Mouse (Mus musculus) spleen, postnatal 14 days (tissue): ENCODE data around the gene BC025446.
"Not testable (repeated sequence)": the region's sequence is repeated elsewhere in the genome, so short reads cannot be mapped to it uniquely, and the experiment has no call there.

Experiments
- DNase-seq, 2 experiments: peaks; one replicate each; pipeline ENCODE4 v3.0.0; 2021 to 2022; ENCODE audit warnings: low spot score in 2 of 2

Gene BC025446

DNA sequence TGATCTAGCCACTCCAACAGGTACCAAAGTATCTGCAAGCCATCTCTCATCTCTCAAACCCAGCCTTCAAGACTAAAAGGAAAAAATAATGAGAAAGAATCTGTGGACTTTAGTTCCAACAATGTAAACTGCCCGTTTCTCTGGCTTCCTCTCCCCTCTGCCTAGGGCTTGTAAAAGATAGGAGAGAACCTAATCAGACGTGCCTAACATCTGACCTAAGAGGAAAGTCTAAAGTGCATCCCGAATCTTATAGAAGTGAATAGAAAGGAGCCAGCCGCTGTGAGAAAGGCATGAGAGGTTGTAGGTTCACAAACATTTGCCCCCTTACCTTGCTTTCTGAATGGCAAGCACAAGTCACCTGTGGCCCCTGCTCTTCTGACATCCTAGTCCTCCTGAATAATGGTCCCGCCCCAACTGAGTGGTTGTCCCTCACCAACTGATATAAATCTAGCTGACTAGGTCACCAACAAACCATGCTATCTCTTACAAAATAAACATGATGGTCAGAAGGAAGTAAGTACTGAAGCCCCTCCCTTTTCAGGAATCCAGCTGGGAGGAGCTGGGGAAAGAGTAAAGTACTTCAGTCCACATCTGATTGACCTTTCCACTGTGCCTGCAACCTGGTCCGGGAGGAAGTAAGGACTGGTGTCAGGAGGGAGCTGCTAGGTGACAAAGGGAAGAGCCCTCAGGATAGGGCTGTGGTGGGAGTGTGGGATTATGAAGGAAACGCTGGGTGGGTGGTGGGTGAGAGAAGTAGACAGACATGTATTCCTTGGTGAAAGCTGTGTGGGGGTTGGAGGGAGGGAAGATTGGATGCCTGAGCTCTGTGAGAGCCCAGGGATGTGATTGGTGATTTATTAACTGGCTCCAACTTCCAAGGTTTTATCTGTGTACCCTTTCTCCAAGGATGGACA lies at the start of gene BC025446:
BC025446 (plus strand) TSS at position 599 of the 914 bp plus-strand sequence.
- DNase-seq, result no peak

DNA sequence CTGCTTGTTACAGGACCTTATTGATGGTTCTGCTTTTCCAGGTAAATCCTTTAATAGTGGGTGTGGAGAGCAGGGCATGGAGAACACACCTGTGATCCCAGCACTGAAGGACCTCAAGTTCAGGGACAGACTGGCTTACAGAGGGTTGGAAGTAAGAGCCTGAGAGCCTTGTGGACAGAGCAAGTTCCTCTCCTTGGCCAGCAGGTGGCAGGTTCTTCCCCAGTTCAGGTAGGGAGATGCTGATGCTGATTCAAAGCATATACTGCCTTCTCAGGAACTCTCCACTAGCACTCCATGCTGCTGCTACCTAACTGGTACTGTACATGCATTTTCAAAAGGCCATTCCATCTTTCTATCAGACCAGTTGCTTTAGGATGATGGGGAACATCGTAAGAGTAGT lies 40.7 kb upstream of the BC025446 start:
- DNase-seq, result peak in 1 of 2 experiments; percentile 7

DNA sequence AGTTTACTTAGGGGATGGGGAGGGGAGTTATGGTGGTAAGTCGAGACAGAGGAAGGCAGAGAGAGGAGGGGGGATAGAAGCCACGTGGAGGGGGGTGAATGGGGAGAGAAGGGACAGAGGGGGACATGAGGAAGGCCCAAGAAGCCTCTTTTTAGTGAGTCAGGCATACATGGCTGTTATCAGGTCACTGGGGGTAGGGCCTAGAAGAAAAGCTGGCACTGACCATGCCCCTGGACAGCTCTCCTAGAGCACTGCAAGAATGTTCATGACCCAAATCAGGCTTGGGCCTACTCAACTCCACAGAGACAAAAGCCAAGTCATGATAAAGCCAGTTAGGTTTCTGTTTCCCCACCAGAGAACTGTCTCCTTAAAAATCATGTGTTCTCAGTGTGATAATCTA lies 29.9 kb upstream of the BC025446 start:
- no peak for DNase-seq

DNA sequence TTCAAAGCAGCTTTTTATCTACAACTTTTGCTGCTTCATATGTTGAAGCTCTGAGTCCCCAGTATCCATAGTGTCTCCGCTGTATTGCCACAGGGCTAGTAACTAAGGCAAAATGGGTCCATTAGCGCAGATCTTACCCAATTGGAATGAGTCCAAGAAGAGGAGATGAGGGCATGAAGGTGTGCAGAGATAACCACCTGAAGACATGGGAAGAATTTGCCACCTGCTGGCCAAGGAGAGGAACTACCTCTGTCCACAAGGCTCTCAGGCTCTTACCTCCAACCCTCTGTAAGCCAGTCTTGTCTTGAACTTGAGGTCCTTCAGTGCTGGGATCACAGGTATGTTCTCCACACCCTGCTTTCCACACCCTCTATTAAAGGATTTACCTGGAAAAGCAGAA lies 27.1 kb upstream of the BC025446 start:
- peak in 1 of 2 experiments; percentile 7 for DNase-seq

DNA sequence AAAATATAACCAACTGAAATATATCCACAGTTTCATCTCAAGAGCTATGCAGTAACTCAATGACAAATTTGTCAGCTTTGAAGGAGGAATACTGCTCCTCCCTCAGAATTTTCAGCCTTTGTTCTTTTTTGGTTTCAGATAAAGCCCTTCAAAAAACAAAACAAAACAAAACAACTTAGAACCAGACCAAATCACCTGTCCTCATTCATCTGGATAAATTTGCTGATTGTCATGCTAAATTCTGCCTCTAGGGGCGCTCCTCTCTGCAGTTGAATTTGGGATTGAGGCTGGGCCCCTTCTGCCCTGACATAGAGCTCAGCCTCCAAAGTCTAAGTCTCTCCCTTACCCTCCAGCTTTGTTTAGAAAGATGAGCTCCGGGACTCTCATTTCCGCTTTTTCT lies 25.6 kb upstream of the BC025446 start:
- not testable (repeated sequence) for DNase-seq

DNA sequence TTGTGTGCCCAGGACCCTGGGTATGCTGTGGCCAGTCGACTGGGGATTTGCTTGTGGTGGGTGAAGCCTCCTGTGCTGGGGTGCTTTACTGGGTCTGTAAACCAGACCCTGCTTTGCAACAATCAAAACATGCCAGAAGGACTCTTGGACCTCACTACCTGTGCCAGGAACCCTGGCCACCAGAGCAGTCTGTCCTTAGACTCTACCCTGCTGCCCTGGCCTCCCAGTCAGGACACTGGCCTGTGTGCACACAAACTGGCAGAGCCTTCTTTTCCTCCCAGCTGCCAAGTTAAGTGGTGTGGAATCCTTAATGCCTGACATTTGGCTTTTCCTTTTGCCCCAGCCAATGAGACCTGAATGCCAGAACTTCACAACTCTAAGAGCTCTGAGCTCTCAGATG lies 655 bp downstream of the BC025446 start:
- no peak for DNase-seq

DNA sequence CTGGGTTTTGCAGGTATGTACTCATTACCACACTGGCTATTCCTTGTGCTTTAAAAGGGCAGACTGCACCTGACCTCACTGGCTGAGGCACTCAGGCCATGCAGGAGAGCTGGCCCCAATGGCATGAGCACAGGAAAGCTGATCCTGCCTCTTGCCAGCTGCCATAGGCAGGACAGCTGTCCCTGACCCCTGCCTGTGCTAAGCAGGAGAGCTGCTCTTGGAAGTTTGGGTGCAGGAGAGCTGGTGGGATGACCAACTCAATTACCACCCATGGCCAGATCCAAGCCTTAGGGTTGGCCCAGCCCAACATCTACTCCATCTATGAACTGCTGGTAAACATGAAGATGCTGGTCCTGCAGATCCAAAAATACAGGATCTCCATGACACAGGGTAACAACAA lies 5.8 kb downstream of the BC025446 start:
- no peak for DNase-seq

DNA sequence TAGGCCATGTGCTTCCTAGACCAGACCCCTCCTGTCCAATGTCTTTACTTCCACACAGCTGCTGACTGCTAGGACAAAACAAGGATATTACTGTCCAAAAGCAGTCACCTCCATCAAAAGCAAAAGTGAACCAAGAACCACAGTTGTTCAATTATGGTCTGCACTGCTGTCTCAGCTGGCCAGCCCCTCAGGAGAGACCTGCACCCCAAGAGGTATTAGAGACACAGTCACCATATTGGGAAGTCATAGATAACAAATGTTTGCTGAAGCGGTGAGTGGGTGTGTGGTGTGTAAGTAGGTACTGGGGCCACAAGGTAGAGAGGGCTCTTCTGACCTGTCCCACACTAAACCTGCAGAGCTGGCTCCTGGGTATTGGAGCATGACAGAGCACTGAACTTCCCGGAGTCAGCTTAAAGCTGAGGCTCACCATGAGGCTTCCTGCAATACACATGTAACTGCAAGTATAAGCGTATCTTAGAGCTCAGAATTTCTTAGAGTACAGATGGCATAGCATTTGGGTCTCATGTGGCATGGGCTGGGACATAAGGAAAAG lies 21.6 kb downstream of the BC025446 start:
- no peak for DNase-seq

DNA sequence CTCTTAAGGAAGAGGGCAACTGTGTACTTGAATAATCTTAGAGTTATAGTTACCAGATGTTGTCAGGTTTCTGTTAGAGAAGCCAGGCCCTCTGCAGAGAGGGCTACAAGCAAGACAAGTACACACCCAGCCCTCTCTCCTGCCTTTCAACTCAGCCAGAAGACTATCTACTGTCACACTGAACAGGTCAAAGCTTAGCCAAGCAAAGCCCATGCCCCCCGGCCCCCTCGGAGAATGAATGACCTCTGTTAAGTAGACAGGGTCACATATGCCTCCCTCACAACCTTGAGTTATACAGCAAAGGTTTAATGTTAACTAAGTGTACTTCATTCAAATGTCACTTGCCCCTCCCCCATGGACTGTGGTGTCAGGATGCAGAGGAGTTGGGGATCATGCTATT lies 24.4 kb downstream of the BC025446 start:
- DNase-seq, result no peak

DNA sequence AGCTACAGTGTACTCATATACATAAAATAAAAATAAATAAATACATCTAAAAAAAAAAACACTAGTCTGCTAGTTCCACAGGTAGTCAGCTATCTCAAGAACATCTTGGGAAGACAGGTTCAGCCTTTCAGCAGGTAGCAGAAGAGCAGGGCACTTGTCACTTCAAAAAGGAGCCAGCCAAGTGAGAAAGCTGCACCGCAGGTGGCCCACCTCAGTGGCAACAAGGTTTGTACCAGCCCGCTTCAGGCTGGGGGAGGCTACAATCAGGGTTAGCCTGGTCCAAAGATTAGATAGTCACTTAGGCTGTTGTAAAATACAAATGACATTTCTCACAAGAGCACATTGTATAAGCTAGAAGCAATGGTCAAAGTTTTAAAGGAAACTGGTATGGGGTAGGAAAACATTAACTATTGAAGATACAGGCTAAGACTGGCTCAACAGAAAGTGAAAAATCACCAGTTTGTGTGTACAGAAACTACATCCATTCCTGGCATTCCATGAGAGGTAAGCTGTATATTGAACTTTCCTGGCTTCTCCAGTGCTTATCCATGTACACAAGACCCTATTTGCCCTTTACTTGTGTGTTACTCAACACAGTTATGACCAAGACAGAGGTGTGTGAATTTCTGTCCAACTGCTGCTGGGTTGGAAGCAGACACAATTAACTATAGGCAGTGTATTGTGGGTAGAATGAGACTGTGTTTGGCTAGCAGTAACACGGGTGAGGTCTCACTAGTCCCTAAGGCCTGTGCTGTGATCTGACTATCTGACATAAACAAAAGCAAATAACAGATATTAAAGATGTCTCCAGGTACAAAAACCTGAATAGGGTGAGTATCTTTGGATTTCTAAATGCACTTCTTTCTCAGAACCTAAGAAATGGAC lies 26.8 kb downstream of the BC025446 start:
- no peak for DNase-seq

DNA sequence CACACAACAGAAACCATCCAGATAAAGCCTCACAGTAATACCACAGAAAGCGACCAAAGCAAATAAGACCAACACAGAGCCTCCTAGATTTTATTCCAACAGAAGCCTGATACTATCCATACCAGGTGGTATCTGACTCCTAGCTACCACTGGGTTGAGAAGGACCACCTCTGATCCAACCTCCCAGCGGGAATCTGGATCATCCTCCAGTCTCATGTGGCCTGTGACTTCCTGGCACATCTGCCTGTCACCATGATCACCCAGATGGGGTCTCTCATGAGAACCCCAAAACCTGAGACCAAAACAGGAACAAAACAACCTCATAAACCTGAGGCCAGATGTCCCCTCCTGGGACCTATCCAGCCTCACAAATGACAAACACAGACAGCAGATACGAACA lies 38.5 kb downstream of the BC025446 start:
- no peak for DNase-seq

DNA sequence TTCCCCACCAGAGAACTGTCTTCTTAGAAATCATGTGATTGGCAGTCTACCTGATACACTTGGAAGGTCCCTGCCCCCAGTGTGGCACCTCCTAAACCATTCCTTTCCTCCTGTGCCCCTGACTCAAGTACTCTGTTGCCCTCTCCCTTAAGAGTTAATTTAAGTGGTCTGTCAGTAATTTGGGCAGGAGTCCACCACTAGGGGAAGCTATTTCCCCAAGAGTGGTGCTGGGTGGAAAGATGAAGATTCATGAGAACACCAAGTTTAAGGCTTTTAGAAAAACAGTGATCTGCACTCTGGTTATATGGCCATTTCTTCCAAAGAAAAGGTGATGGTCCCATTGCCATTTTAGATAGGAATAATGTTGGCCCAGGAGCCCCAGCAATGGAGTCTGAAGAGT lies 49.7 kb downstream of the BC025446 start:
- no peak for DNase-seq

DNA sequence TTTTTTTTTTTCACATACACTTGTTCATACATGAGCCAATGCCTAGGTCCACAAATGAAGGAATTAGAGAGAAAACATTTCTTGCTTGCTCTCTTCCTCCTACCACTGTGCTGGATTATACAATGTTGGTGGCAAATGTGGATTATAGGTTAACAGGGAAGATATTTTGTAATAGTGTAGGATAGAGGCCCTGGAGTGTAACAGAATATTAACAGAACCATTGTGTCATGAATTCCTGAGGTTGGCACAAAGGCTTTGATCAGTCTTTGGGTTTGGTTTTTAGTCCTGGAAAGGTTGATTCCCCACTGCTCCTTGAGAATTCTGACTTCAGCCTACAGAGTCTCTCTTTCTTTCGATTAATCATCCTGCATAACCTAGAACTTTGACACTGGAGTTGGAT lies 50.5 kb downstream of the BC025446 start:
- DNase-seq, result no peak

DNA sequence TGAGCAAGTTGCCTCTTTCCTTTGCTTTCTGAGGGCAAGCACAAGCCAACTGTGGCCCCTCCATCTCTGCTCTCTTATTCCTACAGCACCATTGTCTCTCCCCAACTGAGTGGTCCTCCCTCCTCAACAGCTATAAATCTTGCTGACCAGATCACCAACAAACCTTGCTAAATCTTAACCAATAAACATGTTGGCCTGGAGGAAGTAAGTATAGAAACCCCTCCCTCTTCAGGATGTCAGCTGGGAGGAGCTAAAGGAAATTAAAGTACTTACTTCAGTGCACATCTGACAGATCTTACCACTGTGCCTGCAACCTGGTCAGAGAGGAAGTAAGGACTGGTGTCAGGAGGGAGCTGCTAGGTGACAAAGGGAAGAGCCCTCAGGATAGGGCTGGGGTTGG lies 51.9 kb downstream of the BC025446 start, which contains the start of gene Ly6f:
Ly6f (plus strand) TSS at position 301 of the 400 bp plus-strand sequence.
- DNase-seq, result no peak

DNA sequence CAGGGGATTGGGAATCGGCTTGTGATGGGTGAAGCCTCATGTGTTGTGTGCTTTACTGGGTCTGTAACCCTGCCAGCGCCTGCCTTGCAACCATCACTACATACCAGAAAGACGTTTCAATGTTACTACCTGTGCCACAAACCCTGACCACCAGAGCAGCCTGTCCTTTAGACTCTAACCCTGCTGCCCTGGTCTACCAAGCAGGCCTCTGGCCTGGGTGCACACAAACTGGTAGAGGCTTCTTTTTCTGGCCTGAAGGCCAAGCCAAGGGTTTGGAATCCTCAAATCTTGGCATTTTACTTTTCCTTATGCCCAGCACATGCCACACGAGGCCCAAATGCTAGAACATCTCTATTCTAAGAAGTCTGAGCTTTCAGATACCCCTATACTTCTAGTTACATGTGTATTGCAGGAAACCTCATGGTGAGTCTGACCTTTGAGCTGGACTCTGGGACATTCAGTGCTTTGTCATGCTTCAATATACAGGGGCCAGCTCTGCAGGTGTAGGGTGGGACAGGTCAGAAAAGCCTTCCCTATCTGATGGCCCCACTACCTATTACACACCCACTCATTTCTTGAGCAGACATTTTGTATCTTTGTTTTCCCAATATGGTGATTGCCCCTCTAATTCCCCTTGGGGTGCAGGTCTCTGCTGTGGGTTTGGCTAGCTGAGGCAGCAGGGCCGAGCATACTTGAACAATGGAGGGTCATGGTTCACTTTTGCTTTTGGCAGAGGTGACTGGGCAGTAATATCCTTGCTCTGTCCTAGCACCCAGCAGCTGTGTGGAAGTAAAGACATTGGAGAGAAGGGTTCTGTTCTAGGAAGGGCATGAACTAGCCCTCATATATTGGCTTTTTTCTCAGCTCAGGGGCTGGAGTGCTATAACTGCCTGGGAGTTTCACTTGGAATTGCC lies 53.0 kb downstream of the BC025446 start:
- DNase-seq, result no peak

DNA sequence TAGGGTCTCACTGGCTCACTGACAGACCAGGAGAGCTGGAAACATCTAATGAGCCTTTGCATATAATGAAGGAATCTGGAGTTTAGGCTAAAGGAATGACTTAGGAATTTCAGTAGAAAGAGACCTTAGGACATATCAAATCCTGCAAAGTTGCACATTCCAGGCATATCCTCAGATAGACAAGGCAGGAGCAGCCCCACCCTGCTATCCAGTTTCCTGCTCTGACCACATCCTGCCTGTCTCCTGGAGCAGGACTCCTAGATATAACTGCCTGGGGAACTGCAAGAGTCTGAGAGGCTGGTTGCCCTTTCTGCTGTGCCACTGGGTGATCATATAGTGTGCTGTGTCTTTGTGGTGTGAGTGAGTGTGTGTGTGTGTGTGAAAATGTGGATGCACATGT lies 54.0 kb downstream of the BC025446 start:
- DNase-seq, result no peak

DNA sequence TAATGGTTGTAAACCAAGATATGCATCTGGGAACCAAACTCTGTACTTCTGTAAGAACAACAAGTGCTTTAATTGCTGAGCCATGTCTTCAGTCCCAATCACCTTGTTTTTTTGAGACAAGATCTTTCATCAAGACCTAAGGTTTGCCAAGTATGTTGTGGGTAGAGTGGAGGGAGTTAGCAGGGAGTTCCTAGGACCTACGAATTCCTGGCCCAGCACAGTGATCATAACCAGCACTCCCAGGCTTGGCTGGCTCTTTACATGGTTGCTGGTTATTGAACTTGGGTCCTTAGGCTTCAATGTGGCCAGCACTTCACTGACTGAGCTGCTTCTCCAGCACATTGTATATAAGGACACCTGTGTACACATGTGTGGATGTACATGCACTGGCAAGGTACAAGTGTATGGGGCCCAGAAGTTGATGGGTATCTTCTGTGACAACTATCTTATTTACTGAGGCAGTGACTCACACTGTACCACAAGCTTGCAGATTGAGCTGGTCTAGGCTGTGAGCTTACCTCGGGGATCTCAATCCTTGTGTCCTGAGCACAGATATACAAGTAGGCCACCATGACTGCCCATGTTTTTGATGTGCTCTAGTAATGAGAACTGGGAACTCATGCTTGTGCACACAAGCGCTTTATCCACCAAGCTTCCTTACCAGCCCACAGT lies 54.7 kb downstream of the BC025446 start:
- no peak for DNase-seq

DNA sequence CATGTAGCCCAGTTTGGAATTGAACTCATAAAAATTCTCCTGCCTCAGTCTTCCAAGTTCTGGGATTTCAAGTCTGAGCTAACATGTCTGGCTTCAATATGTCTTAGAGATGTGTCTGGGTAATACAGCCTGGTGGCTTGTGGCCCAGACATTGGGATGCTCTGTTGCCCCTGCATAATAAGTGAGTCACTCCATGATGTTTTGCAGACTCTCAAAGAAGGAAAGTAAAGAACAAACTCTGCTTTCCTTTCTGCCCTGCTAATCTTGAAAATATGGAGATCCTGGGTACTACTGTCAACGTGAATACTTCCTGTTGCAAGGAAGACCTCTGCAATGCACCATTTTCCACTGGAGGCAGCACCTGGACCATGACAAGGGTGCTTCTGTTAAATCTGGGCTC lies 55.2 kb downstream of the BC025446 start:
- DNase-seq, result no peak

DNA sequence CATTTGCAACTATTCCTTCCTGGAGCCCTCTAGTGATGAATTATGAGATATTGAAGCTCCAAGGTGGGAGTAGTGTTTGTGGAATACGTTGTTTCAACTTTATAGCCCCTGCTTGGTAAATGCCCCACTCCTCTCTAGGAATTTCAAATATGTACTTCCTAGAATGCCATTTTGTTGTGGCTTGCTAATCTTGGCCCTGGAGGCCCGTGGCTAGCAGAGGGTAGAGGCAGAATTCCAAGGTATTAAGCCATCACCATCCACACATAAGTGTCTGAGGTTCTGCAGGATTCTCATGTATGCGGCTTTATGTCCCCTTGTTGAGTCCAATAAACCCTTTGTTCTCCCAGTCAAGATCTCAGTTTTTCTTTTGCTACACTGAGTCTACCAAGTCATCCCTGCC lies 55.7 kb downstream of the BC025446 start:
- no peak for DNase-seq
